Mouse (Mus musculus): ENCODE results near the gene Tsks.

Gene Tsks

GRCm38 (mm10) chr7:44951960-44952359 lies 9.0 kb downstream of the Tsks start:
- no peak for DNase-seq (ENCODE audit: low read depth)

- DNase-seq (ENCODE audit: low read depth): peak; percentile 59
These were observed 9.8 kb downstream of the Tsks start for GRCm38 (mm10) chr7:44952611-44953306.

- no peak for DNase-seq (ENCODE audit: low read depth)
These were observed 10.6 kb downstream of the Tsks start for GRCm38 (mm10) chr7:44953561-44953960.

GRCm38 (mm10) chr7:44954091-44954885 lies 11.3 kb downstream of the Tsks start:
- no peak for DNase-seq (ENCODE audit: low read depth)

- DNase-seq (ENCODE audit: low read depth): peak; percentile 67
These were observed 12.6 kb downstream of the Tsks start for GRCm38 (mm10) chr7:44955628-44956027.

GRCm38 (mm10) chr7:44956266-44956665 lies 13.3 kb downstream of the Tsks start:
- DNase-seq (ENCODE audit: low read depth): no peak

GRCm38 (mm10) chr7:44957183-44957835 lies 14.3 kb downstream of the Tsks start:
- DNase-seq (ENCODE audit: low read depth): no peak

GRCm38 (mm10) chr7:44958208-44958607 lies 15.2 kb downstream of the Tsks start:
- peak; percentile 57 for DNase-seq (ENCODE audit: low read depth)

- DNase-seq (ENCODE audit: low read depth): no peak
These were observed 16.3 kb downstream of the Tsks start for GRCm38 (mm10) chr7:44959281-44959680.

- no peak for DNase-seq (ENCODE audit: low read depth)
These were observed 17.0 kb downstream of the Tsks start for GRCm38 (mm10) chr7:44959874-44960511.

GRCm38 (mm10) chr7:44960512-44960910 lies 17.5 kb downstream of the Tsks start:
- no peak for DNase-seq (ENCODE audit: low read depth)

GRCm38 (mm10) chr7:44962337-44962736 lies 19.3 kb downstream of the Tsks start:
- DNase-seq (ENCODE audit: low read depth): no peak

GRCm38 (mm10) chr7:44962831-44963230 lies 19.8 kb downstream of the Tsks start:
- no peak for DNase-seq (ENCODE audit: low read depth)

- DNase-seq (ENCODE audit: low read depth): no peak
These were observed 22.0 kb downstream of the Tsks start for GRCm38 (mm10) chr7:44964990-44965389.

GRCm38 (mm10) chr7:44965975-44966374 lies 23.0 kb downstream of the Tsks start:
- DNase-seq (ENCODE audit: low read depth): no peak

- DNase-seq (ENCODE audit: low read depth): no peak
These were observed 23.6 kb downstream of the Tsks start for GRCm38 (mm10) chr7:44966638-44967037.

GRCm38 (mm10) chr7:44970231-44970691 lies 27.3 kb downstream of the Tsks start:
- peak; percentile 82 for DNase-seq (ENCODE audit: low read depth)

GRCm38 (mm10) chr7:44971142-44971541 lies 28.1 kb downstream of the Tsks start:
- DNase-seq (ENCODE audit: low read depth): no peak

GRCm38 (mm10) chr7:44973415-44974130 lies 30.6 kb downstream of the Tsks start:
- DNase-seq (ENCODE audit: low read depth): no peak

- DNase-seq (ENCODE audit: low read depth): no peak
These were observed 31.5 kb downstream of the Tsks start, which contains the start of gene Cpt1c for GRCm38 (mm10) chr7:44974383-44975116. Gene Cpt1c, minus strand, starts transcription at chr7:44974851.

GRCm38 (mm10) chr7:44975117-44975419 lies 32.1 kb downstream of the Tsks start:
- no peak for DNase-seq (ENCODE audit: low read depth)
